Mouse (Mus musculus) T-helper 2 cell (primary cell): ENCODE results near the gene Pdzk1.

ENCODE experiments used
- in situ Hi-C: fragments of 300-600 bp; cut with MboI, MseI; formaldehyde crosslinking; loops from one replicate; pipeline ENCODE4 v1.15.1; 2025; ENCODE audit warnings: high pct_unique_total_duplicates

The Pdzk1 gene

GRCm38 (mm10) chr3:96881557-96881956, 52.5 kb downstream of the Pdzk1 start:
- in situ Hi-C loops = no loop called here

- in situ Hi-C loops = no loop called here
Observed at GRCm38 (mm10) chr3:96882061-96882849, 53.2 kb downstream of the Pdzk1 start.

GRCm38 (mm10) chr3:96883690-96884089, 54.6 kb downstream of the Pdzk1 start:
- in situ Hi-C loops = no loop called here

GRCm38 (mm10) chr3:96902336-96902999, 73.4 kb downstream of the Pdzk1 start:
- in situ Hi-C loops = no loop called here

- in situ Hi-C loops = no loop called here
Observed at GRCm38 (mm10) chr3:96904393-96904792, 75.3 kb downstream of the Pdzk1 start, which contains the start of gene Gja5. Gja5 (plus strand) TSS chr3:96904693.

- in situ Hi-C loops = loop anchor here (5.0 kb wide), 1 partner anchor 93 kb away; no protein-coding TSS in a partner anchor
Observed at GRCm38 (mm10) chr3:96904851-96905541, 75.9 kb downstream of the Pdzk1 start, which contains the start of gene Gpr89. Gpr89 (minus strand) TSS chr3:96905346.

- in situ Hi-C loops = loop anchor here (5.0 kb wide), 1 partner anchor 93 kb away; no protein-coding TSS in a partner anchor
Observed at GRCm38 (mm10) chr3:96905592-96905991, 76.5 kb downstream of the Pdzk1 start.
